Mouse (Mus musculus): Measurements from ENCODE around the gene Met. TPM values are rescaled to one million over a fixed set of nuclear protein-coding genes. Genes with fewer than 3 reads are reported as not detected.

Met gene
- polyA plus RNA-seq, 2 experiments = 4.3 to 5.9 TPM

GRCm38 (mm10) chr6:17443311-17443710 is 20.3 kb upstream of the Met start:
- Histone ChIP-seq H3K36me3 (ENCODE audit: control insufficient read depth, insufficient read depth, low read length) (no peaks in the 10 kb centered on the region), H3K9ac (ENCODE audit: low read depth, low read length, severe bottlenecking) (no peak overlapping the region), H3K9me3 (ENCODE audit: control insufficient read depth, low read length) (no peaks in the 10 kb centered on the region), H3K4me2 (replicated peaks; ENCODE audit: low read depth, low read length, severe bottlenecking) (no peak overlapping the region), H3K27ac (replicated peaks; ENCODE audit: low read depth, low read length) (no peak overlapping the region), H3K27me3 (ENCODE audit: control insufficient read depth, insufficient read depth, low read length) (no peaks in the 10 kb centered on the region), H3K4me3 (replicated peaks; ENCODE audit: low read length) (no peak overlapping the region), H3K4me1 (ENCODE audit: control insufficient read depth, insufficient read depth, low read length) (no peaks in the 10 kb centered on the region)
- no peak for TF ChIP-seq POLR2A (IDR thresholded peaks at IDR 0.05; ENCODE audit: borderline replicate concordance, extremely low read depth, insufficient read depth, insufficient read length)
- ATAC-seq (ENCODE audit: low FRiP score, low read depth) (no peak), DNase-seq (ENCODE audit: low spot score) (no peak)
- WGBS = 87% methylated on average over 4 of the region's 4 CpGs

GRCm38 (mm10) chr6:17451305-17451704 is 12.3 kb upstream of the Met start:
- H3K9ac ChIP-seq (ENCODE audit: low read depth, low read length, severe bottlenecking) = no peak overlapping the region
- H3K27ac ChIP-seq (replicated peaks; ENCODE audit: low read depth, low read length) = no peak overlapping the region
- H3K4me1 ChIP-seq (ENCODE audit: control insufficient read depth, insufficient read depth, low read length) = no peaks in the 10 kb centered on the region
- WGBS = 46% methylated on average over 5 of the region's 5 CpGs
- no peaks in the 10 kb centered on the region for H3K27me3 ChIP-seq (ENCODE audit: control insufficient read depth, insufficient read depth, low read length)
- no peaks in the 10 kb centered on the region for H3K9me3 ChIP-seq (ENCODE audit: control insufficient read depth, low read length)
- H3K36me3 ChIP-seq (ENCODE audit: control insufficient read depth, insufficient read depth, low read length) = no peaks in the 10 kb centered on the region
- DNase-seq (ENCODE audit: low spot score) (no peak), ATAC-seq (ENCODE audit: low FRiP score, low read depth) (no peak)
- H3K4me2 ChIP-seq (replicated peaks; ENCODE audit: low read depth, low read length, severe bottlenecking) = no peak overlapping the region
- TF ChIP-seq POLR2A (IDR thresholded peaks at IDR 0.05; ENCODE audit: borderline replicate concordance, extremely low read depth, insufficient read depth, insufficient read length) = no peak
- H3K4me3 ChIP-seq (replicated peaks; ENCODE audit: low read length) = no peak overlapping the region

- Histone ChIP-seq H3K36me3 (ENCODE audit: control insufficient read depth, insufficient read depth, low read length) (no peaks in the 10 kb centered on the region), H3K4me2 (replicated peaks; ENCODE audit: low read depth, low read length, severe bottlenecking) (no peak overlapping the region), H3K9ac (ENCODE audit: low read depth, low read length, severe bottlenecking) (no peak overlapping the region), H3K9me3 (ENCODE audit: control insufficient read depth, low read length) (no peaks in the 10 kb centered on the region), H3K27me3 (ENCODE audit: control insufficient read depth, insufficient read depth, low read length) (no peaks in the 10 kb centered on the region), H3K4me1 (ENCODE audit: control insufficient read depth, insufficient read depth, low read length) (no peaks in the 10 kb centered on the region), H3K4me3 (replicated peaks; ENCODE audit: low read length) (no peak overlapping the region), H3K27ac (replicated peaks; ENCODE audit: low read depth, low read length) (no peak overlapping the region)
- WGBS = 84% methylated on average over 1 of the region's 1 CpGs
- no peak for TF ChIP-seq POLR2A (IDR thresholded peaks at IDR 0.05; ENCODE audit: borderline replicate concordance, extremely low read depth, insufficient read depth, insufficient read length)
- DNase-seq (ENCODE audit: low spot score) (no peak), ATAC-seq (ENCODE audit: low FRiP score, low read depth) (no peak)
Observed at GRCm38 (mm10) chr6:17455116-17455515, 8.5 kb upstream of the Met start.

GRCm38 (mm10) chr6:17459561-17459960 is 4.0 kb upstream of the Met start:
- Histone ChIP-seq H3K27me3 (ENCODE audit: control insufficient read depth, insufficient read depth, low read length) (peaks cover 6% of the 10 kb centered on the region), H3K4me1 (ENCODE audit: control insufficient read depth, insufficient read depth, low read length) (peaks cover 5% of the 10 kb centered on the region; the same call in 1 of the 2 replicates), H3K27ac (replicated peaks; ENCODE audit: low read depth, low read length) (no peak overlapping the region), H3K36me3 (ENCODE audit: control insufficient read depth, insufficient read depth, low read length) (no peaks in the 10 kb centered on the region), H3K9ac (ENCODE audit: low read depth, low read length, severe bottlenecking) (no peak overlapping the region), H3K4me3 (replicated peaks; ENCODE audit: low read length) (no peak overlapping the region), H3K4me2 (replicated peaks; ENCODE audit: low read depth, low read length, severe bottlenecking) (no peak overlapping the region), H3K9me3 (ENCODE audit: control insufficient read depth, low read length) (no peaks in the 10 kb centered on the region)
- no peak for DNase-seq (ENCODE audit: low spot score)
- no peak for TF ChIP-seq POLR2A (IDR thresholded peaks at IDR 0.05; ENCODE audit: borderline replicate concordance, extremely low read depth, insufficient read depth, insufficient read length)
- WGBS = 74% methylated on average over 6 of the region's 6 CpGs
- no peak for ATAC-seq (ENCODE audit: low FRiP score, low read depth)

- Histone ChIP-seq H3K27me3 (ENCODE audit: control insufficient read depth, insufficient read depth, low read length) (peaks cover 20% of the 10 kb centered on the region), H3K9me3 (ENCODE audit: control insufficient read depth, low read length) (no peaks in the 10 kb centered on the region), H3K4me2 (replicated peaks; ENCODE audit: low read depth, low read length, severe bottlenecking) (no peak overlapping the region), H3K36me3 (ENCODE audit: control insufficient read depth, insufficient read depth, low read length) (no peaks in the 10 kb centered on the region), H3K4me3 (replicated peaks; ENCODE audit: low read length) (no peak overlapping the region), H3K9ac (ENCODE audit: low read depth, low read length, severe bottlenecking) (no peak overlapping the region), H3K27ac (replicated peaks; ENCODE audit: low read depth, low read length) (no peak overlapping the region), H3K4me1 (ENCODE audit: control insufficient read depth, insufficient read depth, low read length) (peaks cover 5% of the 10 kb centered on the region; the same call in 1 of the 2 replicates)
- 68% methylated on average over 7 of the region's 7 CpGs for WGBS
- DNase-seq (ENCODE audit: low spot score) (no peak), ATAC-seq (ENCODE audit: low FRiP score, low read depth) (no peak)
- no peak for TF ChIP-seq POLR2A (IDR thresholded peaks at IDR 0.05; ENCODE audit: borderline replicate concordance, extremely low read depth, insufficient read depth, insufficient read length)
Observed at GRCm38 (mm10) chr6:17461435-17461834, 2.2 kb upstream of the Met start.
